Mouse (Mus musculus): Measurements from ENCODE around the gene Lrrtm3.

The Lrrtm3 gene

DNA sequence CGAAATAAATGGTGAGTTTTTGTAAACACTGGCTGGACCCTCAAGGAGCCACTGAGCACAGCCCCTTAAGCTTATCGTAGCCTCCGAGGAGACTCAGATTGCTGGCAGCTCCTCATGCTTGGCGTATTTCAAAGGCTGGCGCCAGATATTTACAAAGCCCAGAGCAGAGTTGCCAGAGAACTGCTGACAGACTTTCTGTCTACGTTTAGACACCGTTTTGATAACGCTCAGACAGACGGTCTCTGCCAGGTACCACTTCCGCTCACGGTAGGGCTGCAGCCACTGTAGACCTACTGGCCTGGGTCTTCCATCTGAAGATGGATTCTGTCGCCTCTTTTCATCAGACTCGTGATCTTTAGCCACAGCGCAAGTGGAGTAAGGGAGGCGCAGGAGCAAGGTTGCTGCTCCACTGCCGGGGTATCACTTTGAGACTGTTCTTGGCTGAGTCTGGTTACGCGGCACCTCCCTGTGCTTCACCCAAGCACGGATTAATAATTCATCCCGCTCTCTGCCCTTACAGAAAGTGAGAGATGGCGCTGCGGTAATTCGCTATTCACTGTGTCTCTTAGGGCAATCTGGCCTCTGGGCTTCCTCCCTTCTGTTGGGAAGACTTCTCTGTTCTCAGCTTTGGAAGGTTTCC lies 203.5 kb downstream of the Lrrtm3 start:
- DNase-seq, result peak; percentile 28 to 30

DNA sequence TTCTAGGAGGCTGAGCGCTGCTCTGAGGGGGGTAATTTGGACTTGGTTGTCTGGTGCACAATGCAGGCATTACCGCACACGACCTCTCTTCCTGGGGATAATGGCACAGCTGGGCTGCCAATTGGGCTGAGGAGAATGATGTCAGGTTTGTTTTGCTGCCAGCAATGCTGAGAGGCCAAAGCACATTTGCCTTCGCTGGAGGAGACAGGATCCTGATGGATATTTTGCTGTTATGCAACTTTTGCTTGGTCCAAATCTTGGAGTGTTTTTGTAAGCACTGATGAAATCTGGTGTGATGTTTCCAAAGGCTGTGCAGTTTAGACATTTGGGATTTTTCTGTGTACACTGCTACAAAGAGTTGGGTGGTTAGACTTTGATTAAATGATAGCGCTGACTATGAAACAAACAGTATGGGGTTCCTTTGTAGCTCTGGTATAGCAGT lies 209.6 kb downstream of the Lrrtm3 start:
- DNase-seq, result peak; percentile 73 to 78
